Mouse (Mus musculus): ENCODE data around the gene Narf. TPM values are rescaled to one million over a fixed set of nuclear protein-coding genes. Genes with fewer than 3 reads are reported as not detected.

Narf gene
- total and polyA plus RNA-seq, 2 experiments from 2014 or later: 40.0 to 217 TPM

- Histone ChIP-seq H3K27ac (ENCODE audit: low read depth) (no peak overlapping the region), H3K4me2 (ENCODE audit: low read depth, low read length) (no peak overlapping the region), H3K4me3 (ENCODE audit: low read depth, low read length) (no peak overlapping the region), H3K36me3 (replicated peaks; ENCODE audit: control insufficient read depth, insufficient read depth, low read length) (peaks cover 84% of the 10 kb centered on the region), H3K4me1 (ENCODE audit: control insufficient read depth, insufficient read depth) (no peaks in the 10 kb centered on the region), H3K9ac (replicated peaks; ENCODE audit: low read depth, low read length) (no peak overlapping the region), H3K27me3 (ENCODE audit: control insufficient read depth, insufficient read depth, low read length) (no peaks in the 10 kb centered on the region), H3K9me3 (replicated peaks; ENCODE audit: control insufficient read depth, low read length) (no peaks in the 10 kb centered on the region)
- DNase-seq (ENCODE audit: low spot score): no peak
- no peak for ATAC-seq (ENCODE audit: insufficient read depth, low read depth)
- 87% methylated on average over 8 of the region's 8 CpGs for WGBS
- TF ChIP-seq EP300 (IDR thresholded peaks at IDR 0.05; ENCODE audit: low read depth): no peak
- no peak for TF ChIP-seq CTCF (IDR thresholded peaks at IDR 0.05; ENCODE audit: low read depth)
Observed at GRCm38 (mm10) chr11:121298493-121298892, 61.4 kb downstream of the Narf start.

- no peaks in the 10 kb centered on the region for H3K4me1 ChIP-seq (ENCODE audit: control insufficient read depth, insufficient read depth)
- ATAC-seq (ENCODE audit: insufficient read depth, low read depth) (no peak), DNase-seq (ENCODE audit: low spot score) (no peak)
- H3K9ac ChIP-seq (replicated peaks; ENCODE audit: low read depth, low read length): no peak overlapping the region
- H3K36me3 ChIP-seq (replicated peaks; ENCODE audit: control insufficient read depth, insufficient read depth, low read length): peaks cover 92% of the 10 kb centered on the region
- no peak overlapping the region for H3K4me2 ChIP-seq (ENCODE audit: low read depth, low read length)
- no peaks in the 10 kb centered on the region for H3K9me3 ChIP-seq (replicated peaks; ENCODE audit: control insufficient read depth, low read length)
- no peak overlapping the region for H3K27ac ChIP-seq (ENCODE audit: low read depth)
- no peaks in the 10 kb centered on the region for H3K27me3 ChIP-seq (ENCODE audit: control insufficient read depth, insufficient read depth, low read length)
- TF ChIP-seq EP300 (IDR thresholded peaks at IDR 0.05; ENCODE audit: low read depth): no peak
- no peak for TF ChIP-seq CTCF (IDR thresholded peaks at IDR 0.05; ENCODE audit: low read depth)
- H3K4me3 ChIP-seq (ENCODE audit: low read depth, low read length): no peak overlapping the region
- 91% methylated on average over 9 of the region's 9 CpGs for WGBS
Observed at GRCm38 (mm10) chr11:121300265-121300664, 63.2 kb downstream of the Narf start.

GRCm38 (mm10) chr11:121305371-121305770 is 68.3 kb downstream of the Narf start:
- Histone ChIP-seq H3K9me3 (replicated peaks; ENCODE audit: control insufficient read depth, low read length) (peaks cover 5% of the 10 kb centered on the region), H3K4me1 (ENCODE audit: control insufficient read depth, insufficient read depth) (no peaks in the 10 kb centered on the region), H3K27me3 (ENCODE audit: control insufficient read depth, insufficient read depth, low read length) (no peaks in the 10 kb centered on the region), H3K36me3 (replicated peaks; ENCODE audit: control insufficient read depth, insufficient read depth, low read length) (peaks cover 81% of the 10 kb centered on the region), H3K9ac (replicated peaks; ENCODE audit: low read depth, low read length) (no peak overlapping the region), H3K4me3 (ENCODE audit: low read depth, low read length) (no peak overlapping the region), H3K27ac (ENCODE audit: low read depth) (no peak overlapping the region), H3K4me2 (ENCODE audit: low read depth, low read length) (no peak overlapping the region)
- TF ChIP-seq EP300 (IDR thresholded peaks at IDR 0.05; ENCODE audit: low read depth) (no peak), CTCF (IDR thresholded peaks at IDR 0.05; ENCODE audit: low read depth) (no peak)
- no peak for ATAC-seq (ENCODE audit: insufficient read depth, low read depth)
- no peak for DNase-seq (ENCODE audit: low spot score)
- 94% methylated on average over 6 of the region's 6 CpGs for WGBS

Other genes with a start within 250 kb of the Narf start
- gene Csnk1d, start 245.9 kb upstream of the Narf start, total RNA-seq (2014; rRNA removed; ENCODE audit: low replicate concordance): 51.9 and 52.8 TPM in 2 replicates
- 42.0 and 46.7 TPM in 2 replicates for gene Csnk1d, start 245.9 kb upstream of the Narf start, polyA plus RNA-seq (2015; fragmentation: Nextera tagmentation; extraction: Ambion mirVana)
- not detected in 2 replicates for gene Cd7, start 197.8 kb upstream of the Narf start, total RNA-seq (2014; rRNA removed; ENCODE audit: low replicate concordance)
- 0.16 TPM in 1 of 2 replicates, not detected in the other for gene Cd7, start 197.8 kb upstream of the Narf start, polyA plus RNA-seq (2015; fragmentation: Nextera tagmentation; extraction: Ambion mirVana)
- not detected in 2 replicates for gene Sectm1b, start 173.7 kb upstream of the Narf start, total RNA-seq (2014; rRNA removed; ENCODE audit: low replicate concordance)
- 0.10 TPM in 1 of 2 replicates, not detected in the other for gene Sectm1b, start 173.7 kb upstream of the Narf start, polyA plus RNA-seq (2015; fragmentation: Nextera tagmentation; extraction: Ambion mirVana)
- gene Sectm1a, start 156.0 kb upstream of the Narf start, total RNA-seq (2014; rRNA removed; ENCODE audit: low replicate concordance): 0.27 TPM in 1 of 2 replicates, not detected in the other
- 0.19 and 0.25 TPM in 2 replicates for gene Sectm1a, start 156.0 kb upstream of the Narf start, polyA plus RNA-seq (2015; fragmentation: Nextera tagmentation; extraction: Ambion mirVana)
- gene Tex19.2, start 118.6 kb upstream of the Narf start, total RNA-seq (2014; rRNA removed; ENCODE audit: low replicate concordance): not detected in 2 replicates
- not detected in 2 replicates for gene Tex19.2, start 118.6 kb upstream of the Narf start, polyA plus RNA-seq (2015; fragmentation: Nextera tagmentation; extraction: Ambion mirVana)
- not detected in 2 replicates for gene Tex19.1, start 91.1 kb upstream of the Narf start, total RNA-seq (2014; rRNA removed; ENCODE audit: low replicate concordance)
- not detected in 2 replicates for gene Tex19.1, start 91.1 kb upstream of the Narf start, polyA plus RNA-seq (2015; fragmentation: Nextera tagmentation; extraction: Ambion mirVana)
- not detected in 2 replicates for gene Uts2r, start 77.0 kb upstream of the Narf start, total RNA-seq (2014; rRNA removed; ENCODE audit: low replicate concordance)
- not detected in 2 replicates for gene Uts2r, start 77.0 kb upstream of the Narf start, polyA plus RNA-seq (2015; fragmentation: Nextera tagmentation; extraction: Ambion mirVana)
- 23.8 and 36.6 TPM in 2 replicates for gene Hexdc, start 32.8 kb upstream of the Narf start, total RNA-seq (2014; rRNA removed; ENCODE audit: low replicate concordance)
- gene Hexdc, start 32.8 kb upstream of the Narf start, polyA plus RNA-seq (2015; fragmentation: Nextera tagmentation; extraction: Ambion mirVana): 6.4 and 6.5 TPM in 2 replicates
- 8.7 and 10.9 TPM in 2 replicates for gene Ogfod3, start 32.5 kb upstream of the Narf start, total RNA-seq (2014; rRNA removed; ENCODE audit: low replicate concordance)
- gene Ogfod3, start 32.5 kb upstream of the Narf start, polyA plus RNA-seq (2015; fragmentation: Nextera tagmentation; extraction: Ambion mirVana): 26.8 and 27.1 TPM in 2 replicates
- gene Cybc1, start 7.9 kb upstream of the Narf start, total RNA-seq (2014; rRNA removed; ENCODE audit: low replicate concordance): 11.3 and 13.0 TPM in 2 replicates
- 12.4 and 13.5 TPM in 2 replicates for gene Cybc1, start 7.9 kb upstream of the Narf start, polyA plus RNA-seq (2015; fragmentation: Nextera tagmentation; extraction: Ambion mirVana)
- 23.5 and 25.8 TPM in 2 replicates for gene Foxk2, start 22.7 kb downstream of the Narf start, total RNA-seq (2014; rRNA removed; ENCODE audit: low replicate concordance)
- 3.0 and 3.8 TPM in 2 replicates for gene Foxk2, start 22.7 kb downstream of the Narf start, polyA plus RNA-seq (2015; fragmentation: Nextera tagmentation; extraction: Ambion mirVana)
- 76.1 and 81.0 TPM in 2 replicates for gene Wdr45b, start 117.2 kb downstream of the Narf start, total RNA-seq (2014; rRNA removed; ENCODE audit: low replicate concordance)
- 60.1 and 64.7 TPM in 2 replicates for gene Wdr45b, start 117.2 kb downstream of the Narf start, polyA plus RNA-seq (2015; fragmentation: Nextera tagmentation; extraction: Ambion mirVana)
- 3.1 and 5.8 TPM in 2 replicates for gene Rab40b, start 151.0 kb downstream of the Narf start, total RNA-seq (2014; rRNA removed; ENCODE audit: low replicate concordance)
- gene Rab40b, start 151.0 kb downstream of the Narf start, polyA plus RNA-seq (2015; fragmentation: Nextera tagmentation; extraction: Ambion mirVana): 5.2 and 7.7 TPM in 2 replicates
- 7.0 and 12.4 TPM in 2 replicates for gene Fn3krp, start 184.1 kb downstream of the Narf start, total RNA-seq (2014; rRNA removed; ENCODE audit: low replicate concordance)
- 4.5 and 4.8 TPM in 2 replicates for gene Fn3krp, start 184.1 kb downstream of the Narf start, polyA plus RNA-seq (2015; fragmentation: Nextera tagmentation; extraction: Ambion mirVana)
- 12.5 and 17.5 TPM in 2 replicates for gene Fn3k, start 197.7 kb downstream of the Narf start, total RNA-seq (2014; rRNA removed; ENCODE audit: low replicate concordance)
- 20.5 and 26.7 TPM in 2 replicates for gene Fn3k, start 197.7 kb downstream of the Narf start, polyA plus RNA-seq (2015; fragmentation: Nextera tagmentation; extraction: Ambion mirVana)
- 29.1 and 37.9 TPM in 2 replicates for gene Tbcd, start 214.7 kb downstream of the Narf start, total RNA-seq (2014; rRNA removed; ENCODE audit: low replicate concordance)
- 14.3 and 16.1 TPM in 2 replicates for gene Tbcd, start 214.7 kb downstream of the Narf start, polyA plus RNA-seq (2015; fragmentation: Nextera tagmentation; extraction: Ambion mirVana)